Mouse (Mus musculus) embryo, embryonic 9.5 days (tissue): Measurements from ENCODE around the gene Bsg.

Source experiments
- DNase-seq: peaks from one replicate; pipeline ENCODE4 v3.0.0-alpha.2; 2017; ENCODE audit errors: extremely low spot score

Gene Bsg

DNA sequence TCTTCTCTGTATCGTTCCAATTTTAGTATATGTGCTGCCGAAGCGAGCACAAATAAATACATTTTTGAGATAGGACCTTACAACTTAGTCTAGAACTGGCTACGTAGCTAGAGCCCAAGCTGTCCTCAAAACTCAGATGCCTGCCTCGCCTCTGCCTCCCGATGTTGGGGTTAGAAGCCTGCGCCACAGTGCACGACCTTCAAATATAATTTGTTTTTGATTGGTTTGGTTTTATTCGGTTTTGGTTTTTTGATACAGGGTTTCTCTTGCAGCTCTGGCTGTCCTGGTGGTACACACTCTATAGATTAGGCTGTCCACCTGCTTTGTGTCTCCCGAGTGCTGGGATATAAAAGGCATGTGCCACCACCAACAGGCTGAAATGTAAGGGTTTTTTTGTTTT, 750 bp upstream of the Bsg start:
- DNase-seq: no peak

DNA sequence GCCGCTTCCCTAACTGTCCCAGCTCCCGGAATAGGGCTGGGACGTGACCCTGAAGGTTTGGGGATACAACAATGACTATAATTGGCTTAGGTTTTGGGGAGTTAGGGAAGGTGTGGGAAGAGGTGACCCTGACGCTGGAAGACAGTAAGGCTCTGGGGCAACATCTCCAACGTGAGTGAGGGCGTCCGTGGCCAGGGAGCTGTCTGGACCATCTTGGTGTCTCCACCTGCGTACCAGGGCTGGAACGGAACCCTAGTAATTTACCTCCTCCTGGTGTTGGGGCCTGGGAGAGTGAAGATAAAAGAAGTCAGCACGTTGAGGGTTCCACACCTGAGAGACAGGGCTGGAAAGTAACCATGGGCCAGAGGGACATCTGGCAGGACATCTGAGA, 674 bp downstream of the Bsg start:
- no peak for DNase-seq

DNA sequence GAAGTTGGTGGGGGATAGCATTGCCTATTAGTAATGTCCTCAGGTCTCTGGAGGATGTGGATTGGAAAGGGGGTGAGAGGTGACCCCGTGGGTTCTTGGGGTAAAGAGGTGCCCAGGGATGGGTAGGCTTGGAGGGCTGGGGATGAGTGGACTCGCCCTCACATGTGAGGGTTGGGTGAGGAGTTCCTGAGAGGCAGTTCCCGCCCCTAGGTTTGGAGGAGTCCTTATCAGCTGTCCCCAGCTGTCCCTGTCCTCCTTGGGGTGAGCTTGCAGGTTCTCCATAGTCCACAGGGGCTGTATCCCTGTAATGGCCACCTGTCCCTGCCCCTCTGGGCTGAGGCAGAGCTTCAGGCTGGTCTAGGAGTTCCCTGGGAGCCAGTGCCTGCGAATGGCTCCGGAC, 1.7 kb downstream of the Bsg start:
- DNase-seq: no peak

DNA sequence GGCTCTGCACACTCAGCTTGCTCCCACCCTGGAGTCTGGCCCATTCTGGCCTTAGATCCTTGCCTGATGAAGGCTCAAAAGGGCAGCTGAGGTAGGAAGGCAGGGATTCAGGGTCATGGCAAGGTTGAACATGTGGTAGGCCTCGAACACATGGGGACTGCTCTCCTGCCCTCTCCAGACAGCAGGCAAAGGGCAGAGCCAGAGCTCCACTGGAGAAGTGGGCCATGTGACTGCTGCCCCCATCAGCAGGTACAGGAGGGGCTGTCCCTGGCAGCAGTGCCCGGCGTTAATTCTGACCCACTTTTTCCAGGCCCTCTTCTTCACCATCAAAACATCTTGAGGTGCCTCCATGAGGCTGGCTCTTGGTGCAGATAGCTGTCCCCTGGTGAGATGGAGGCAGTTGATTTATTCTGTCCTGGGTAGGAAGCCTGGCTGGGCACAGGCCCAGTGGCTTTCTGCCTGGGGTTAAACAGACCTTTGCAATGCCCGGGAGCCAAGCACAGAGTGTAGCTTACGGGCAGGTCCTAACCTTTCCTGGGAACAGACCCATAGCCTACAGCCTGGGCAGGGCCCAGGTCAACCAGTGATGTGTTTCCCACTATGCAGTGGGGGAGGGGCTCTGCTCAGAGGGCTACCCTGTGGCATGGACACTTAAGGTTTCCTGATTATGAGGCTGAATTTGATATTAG, 2.3 kb downstream of the Bsg start:
- DNase-seq: no peak

DNA sequence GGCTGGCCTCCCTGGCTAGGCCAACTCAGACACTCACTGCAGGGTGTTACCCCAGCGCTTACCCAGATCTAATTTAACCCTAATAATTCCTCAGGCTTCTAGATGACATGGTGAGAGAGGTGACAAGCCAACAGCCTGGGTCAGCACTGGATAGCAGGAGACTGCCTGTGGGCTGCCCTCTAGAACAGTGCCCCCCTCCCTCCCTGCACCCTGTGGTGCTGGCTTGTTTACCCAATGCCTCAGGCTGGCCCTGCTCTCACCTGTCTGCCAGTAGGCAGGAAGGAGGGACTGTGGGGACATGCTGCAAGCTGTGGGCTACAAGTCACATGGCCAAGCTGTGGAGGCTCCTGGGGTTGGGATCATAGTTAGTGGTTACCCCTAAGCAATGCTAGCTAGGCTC, 2.9 kb downstream of the Bsg start:
- no peak for DNase-seq

DNA sequence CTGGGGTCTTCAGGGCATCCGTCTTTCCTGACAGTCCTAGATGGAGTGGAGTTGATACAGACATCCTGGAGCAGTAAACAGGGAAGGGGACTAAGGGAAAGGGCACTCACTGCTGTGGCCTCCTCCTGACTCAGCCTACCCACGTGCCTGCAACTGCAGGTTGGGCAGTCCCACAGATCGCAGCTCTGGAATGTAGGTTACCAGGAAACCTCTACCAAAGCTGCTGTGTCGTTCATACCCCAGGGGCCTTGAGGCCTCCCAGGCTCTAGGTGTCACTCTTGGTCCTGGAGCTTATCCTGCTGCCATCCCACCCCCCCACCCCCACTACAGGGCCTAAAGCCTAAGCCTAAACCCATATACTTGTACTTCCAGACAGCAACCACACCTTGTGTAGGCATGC, 3.5 kb downstream of the Bsg start:
- no peak for DNase-seq

DNA sequence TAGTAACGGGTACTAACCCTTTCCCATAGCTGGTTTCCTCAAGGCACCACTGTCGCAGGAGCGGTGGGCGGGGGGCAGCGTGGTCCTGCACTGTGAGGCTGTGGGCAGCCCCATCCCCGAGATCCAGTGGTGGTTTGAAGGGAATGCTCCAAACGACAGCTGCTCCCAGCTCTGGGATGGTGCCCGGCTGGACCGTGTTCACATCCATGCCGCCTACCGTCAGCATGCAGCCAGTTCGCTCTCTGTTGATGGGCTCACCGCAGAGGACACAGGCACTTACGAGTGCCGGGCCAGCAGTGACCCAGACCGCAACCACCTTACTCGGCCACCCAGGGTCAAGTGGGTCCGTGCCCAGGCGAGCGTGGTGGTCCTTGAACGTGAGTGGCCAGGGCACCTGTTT, 4.4 kb downstream of the Bsg start:
- no peak for DNase-seq

DNA sequence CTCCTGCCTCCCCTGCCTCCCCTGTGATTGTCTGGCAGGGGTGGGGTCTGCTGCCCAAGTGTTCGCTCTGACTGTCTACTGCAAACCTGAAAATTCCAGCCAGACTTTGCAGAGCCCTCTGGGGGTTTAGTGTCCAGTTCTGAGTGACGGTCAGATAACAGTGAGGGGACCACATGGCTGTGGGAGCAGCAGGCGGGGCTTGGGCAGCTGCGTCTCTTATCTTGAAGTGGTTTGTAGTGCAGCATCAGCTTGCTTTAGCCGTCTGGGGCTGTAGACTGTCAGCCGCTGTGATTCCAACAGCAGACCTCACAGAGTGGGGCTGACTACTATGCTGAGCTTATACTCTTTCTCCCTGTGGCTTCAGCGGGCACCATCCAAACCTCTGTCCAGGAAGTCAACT, 5.0 kb downstream of the Bsg start:
- DNase-seq: no peak

DNA sequence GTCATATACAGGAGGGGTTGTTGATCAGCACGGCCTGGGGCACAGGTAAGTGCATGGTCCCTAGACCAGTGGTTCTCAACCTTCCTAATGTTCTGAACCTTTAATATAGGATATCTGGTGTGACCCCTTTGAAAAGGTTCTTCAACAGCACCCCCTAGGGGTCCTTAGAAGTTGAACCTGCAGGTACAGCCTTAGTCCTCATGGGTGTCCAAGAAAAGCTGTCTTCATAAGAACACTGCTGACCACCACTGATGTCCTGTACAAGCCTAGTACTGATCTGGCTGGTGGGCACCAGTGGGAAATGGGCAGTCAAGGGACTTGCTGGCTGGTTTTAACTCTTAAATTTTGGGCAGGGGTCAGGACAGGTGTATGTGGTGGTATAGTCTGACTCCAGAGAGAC, 7.7 kb downstream of the Bsg start:
- DNase-seq: no peak

DNA sequence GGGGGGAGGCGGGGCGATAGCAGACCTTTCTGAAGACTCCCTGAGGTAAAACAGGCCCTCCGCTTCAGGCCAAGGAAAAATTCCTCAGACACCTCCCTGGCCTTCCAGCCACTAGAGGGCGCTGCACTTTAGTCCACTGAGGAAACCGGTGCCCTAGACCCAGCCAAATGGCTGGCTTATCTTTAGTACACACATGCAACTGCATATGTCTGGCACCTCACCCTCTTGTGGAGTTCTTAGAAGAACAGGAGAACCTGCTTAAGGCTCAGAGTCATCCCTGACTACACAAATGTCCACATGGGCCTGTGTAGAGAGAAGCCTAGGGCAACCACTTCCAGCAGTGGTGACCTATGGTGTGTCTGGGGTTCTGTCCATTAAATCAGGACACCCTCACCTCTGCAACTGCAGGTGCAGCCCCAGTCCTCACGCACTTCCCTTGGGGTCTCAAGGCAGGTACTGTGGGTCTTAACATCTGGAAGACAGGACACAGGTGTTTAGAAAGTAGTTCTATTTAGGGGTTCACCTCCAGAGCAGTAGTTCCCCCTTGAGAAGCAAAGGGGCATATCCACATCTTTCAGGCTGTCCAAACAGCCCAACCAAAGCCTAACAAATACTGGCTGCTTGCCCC, 8.3 kb downstream of the Bsg start:
- peak; percentile 80 for DNase-seq

DNA sequence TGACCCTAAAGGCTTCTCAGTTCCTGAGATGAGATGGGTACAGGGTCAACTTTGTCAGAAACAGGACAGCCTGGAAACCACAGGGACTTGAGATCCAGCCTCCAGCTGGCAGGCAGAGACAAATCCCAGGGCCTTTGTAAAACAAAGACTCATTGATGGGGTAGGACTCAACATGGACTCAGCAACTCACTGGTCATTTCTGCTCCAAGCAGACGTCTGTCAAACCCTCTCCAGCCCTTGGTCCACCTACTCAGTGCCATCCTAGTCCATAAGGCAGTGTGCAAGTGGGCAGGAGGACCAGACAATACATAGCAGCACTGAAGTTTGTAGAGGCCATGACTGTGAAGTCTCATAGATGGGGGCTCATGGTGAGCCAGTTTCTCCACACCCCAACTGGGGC, 8.9 kb downstream of the Bsg start:
- no peak for DNase-seq

DNA sequence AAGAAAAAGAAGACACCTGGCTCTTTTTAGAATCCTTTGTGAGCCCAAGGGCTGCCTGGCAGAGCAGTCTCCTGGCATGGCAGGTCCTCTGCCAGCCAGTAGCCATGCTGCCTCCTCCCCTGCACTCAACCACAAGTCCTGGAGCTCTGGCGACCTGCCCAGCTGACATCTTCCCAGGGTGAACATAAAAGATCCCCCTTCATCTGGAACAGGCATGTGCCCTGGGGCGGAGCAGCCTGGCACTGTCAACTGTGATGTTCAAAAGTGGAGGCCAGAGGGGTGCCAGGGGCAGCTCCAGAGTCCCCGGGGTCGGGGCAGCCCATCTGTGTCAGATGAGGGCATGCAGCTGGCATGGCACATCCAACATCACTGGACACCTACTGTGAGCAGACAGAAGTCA, 10.7 kb downstream of the Bsg start:
- no peak for DNase-seq

DNA sequence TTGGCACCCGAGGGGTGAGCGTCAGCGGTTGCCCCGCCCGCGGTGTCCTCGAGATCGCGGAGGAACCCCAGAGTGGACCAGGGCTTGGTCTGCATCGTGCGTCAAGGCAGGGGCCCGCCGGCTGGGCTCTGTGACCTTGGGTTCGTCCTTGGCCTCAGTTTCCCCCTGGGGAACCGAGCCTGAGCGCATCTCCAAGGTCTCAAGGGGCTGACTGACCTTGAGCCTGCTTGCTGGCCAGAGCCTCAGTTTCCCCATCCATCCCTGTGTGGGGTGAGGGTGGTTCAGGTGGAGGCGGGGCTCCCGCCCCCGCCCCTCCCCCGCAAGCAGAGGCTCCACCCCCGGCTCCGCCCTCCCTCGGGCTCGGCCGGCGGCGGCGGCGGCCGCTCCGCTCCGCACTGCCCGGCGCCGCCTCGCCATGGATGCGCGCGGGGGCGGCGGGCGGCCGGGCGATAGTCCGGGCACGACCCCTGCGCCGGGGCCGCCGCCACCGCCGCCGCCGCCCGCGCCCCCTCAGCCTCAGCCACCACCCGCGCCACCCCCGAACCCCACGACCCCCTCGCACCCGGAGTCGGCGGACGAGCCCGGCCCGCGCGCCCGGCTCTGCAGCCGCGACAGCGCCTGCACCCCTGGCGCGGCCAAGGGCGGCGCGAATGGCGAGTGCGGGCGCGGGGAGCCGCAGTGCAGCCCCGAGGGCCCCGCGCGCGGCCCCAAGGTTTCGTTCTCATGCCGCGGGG, 12.1 kb downstream of the Bsg start, which contains the start of gene Hcn2:
Gene Hcn2, plus strand, starts transcription at position 381 of the 734 bp plus-strand sequence.
- no peak for DNase-seq

DNA sequence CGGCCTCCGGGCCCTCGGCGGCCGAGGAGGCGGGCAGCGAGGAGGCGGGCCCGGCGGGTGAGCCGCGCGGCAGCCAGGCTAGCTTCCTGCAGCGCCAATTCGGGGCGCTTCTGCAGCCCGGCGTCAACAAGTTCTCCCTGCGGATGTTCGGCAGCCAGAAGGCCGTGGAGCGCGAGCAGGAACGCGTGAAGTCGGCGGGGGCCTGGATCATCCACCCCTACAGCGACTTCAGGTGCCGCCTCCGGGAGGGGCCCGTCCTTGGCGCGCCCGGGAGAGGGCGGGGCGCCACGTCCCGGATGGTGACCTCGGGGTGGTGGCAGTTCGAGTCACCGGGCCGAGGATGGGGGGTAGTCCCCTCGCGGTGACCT, 12.7 kb downstream of the Bsg start:
- no peak for DNase-seq

DNA sequence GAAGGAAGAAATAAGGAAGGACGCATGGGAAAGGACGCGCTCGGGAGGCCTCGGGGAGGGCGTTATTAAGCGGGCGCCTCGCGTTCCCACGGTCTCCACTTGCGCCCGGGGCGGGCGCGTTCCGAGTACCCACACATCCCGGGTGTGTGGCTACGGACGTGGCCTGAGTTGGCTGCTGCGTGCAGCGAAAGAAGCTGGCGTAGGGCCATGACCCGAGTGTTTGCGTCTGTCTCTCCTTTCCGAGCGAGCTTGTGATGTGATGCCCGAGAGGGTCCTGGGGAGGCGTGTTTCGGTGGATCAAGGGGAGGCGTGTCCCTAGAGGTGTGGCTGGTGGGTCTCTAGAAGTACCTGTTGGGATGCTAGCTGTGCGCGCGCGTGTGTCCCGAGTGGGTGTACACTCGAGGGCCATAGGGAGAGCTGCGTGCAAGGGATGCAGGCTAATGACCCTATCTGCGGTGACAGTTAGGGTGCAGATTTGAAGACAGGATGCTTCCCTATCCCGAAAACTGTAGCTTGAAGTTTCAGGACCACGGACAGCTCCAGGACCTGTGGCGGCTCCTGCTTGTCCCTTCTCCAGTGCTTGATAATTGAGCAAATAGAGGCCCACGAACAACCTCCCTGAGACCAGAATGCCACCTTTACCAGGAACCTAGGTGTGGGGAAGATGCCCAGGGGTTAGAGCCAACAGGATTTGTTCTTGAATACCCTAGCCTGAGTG, 13.5 kb downstream of the Bsg start:
- DNase-seq: peak; percentile 80

DNA sequence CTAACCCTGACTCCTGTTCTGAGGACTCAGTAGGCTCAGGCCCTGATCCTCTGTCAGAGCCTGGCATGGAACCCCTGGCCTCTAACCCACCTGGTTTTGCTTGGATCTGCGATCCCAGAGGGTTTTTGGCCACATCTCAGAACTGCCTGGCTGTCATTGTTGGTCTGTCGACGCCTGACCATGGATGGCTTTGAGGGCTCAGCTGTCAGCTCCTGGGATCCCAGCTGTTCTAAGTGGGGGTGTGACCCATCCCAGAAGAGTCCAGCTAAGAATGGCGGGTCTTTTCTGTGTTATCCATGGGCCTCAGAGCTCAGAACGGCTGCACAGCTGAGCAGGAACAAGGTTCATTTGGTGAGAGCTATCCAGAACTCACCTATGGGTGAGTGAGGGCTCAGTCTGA, 16.8 kb downstream of the Bsg start:
- no peak for DNase-seq

DNA sequence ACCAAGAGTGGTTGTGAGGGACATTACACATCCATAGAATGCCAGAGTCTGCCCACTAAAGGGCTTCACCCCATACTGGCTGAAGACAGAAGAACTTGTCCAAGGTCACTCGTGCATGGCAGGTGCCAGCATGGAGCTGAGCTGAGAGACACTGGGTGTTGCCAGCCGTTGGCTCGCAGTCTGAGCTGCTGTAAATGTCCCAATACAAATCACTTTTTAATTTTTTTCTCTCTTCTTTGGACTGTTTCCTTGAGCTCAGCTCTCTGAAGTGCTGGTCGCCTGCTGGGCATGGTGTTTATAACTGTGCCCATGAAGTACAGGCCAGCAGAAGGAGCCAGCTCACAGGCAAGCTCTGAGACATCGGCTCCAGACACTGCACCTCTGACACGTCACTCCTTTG, 18.8 kb downstream of the Bsg start:
- no peak for DNase-seq

DNA sequence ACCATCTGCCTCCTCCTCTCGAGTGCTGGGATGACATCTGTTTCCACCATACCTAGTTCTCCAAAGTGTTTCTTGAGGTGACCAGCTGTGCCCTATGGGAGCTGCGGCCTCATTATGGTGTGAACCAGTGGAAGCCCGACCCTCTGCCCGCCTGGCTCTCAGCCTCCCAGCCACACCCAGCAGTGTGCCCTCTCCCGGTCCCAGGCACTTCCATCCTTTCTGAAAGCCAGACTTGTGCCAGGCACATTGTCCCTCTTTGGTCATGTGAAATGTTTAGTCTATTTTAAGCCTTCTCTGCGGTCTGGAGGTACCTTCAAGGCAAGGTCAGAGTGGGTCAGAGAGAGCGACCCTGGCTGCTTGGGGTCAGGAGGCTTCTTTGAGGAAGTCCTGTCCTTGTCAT, 19.4 kb downstream of the Bsg start:
- no peak for DNase-seq

DNA sequence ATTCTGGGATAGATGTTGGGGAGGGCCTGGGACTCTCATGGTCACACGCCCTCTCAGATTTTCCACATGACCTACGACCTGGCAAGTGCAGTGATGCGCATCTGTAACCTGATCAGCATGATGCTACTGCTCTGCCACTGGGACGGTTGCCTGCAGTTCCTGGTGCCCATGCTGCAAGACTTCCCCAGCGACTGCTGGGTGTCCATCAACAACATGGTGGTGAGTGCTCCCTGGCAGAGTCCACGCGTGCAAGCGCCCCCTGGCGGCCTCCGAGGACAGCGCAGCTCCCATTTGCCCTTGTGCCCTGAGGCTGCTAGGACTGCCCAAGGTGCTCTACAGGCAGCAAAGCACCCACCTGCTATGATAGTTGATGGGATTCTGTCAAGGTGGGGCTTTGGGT, 21.8 kb downstream of the Bsg start:
- peak; percentile 41 for DNase-seq

DNA sequence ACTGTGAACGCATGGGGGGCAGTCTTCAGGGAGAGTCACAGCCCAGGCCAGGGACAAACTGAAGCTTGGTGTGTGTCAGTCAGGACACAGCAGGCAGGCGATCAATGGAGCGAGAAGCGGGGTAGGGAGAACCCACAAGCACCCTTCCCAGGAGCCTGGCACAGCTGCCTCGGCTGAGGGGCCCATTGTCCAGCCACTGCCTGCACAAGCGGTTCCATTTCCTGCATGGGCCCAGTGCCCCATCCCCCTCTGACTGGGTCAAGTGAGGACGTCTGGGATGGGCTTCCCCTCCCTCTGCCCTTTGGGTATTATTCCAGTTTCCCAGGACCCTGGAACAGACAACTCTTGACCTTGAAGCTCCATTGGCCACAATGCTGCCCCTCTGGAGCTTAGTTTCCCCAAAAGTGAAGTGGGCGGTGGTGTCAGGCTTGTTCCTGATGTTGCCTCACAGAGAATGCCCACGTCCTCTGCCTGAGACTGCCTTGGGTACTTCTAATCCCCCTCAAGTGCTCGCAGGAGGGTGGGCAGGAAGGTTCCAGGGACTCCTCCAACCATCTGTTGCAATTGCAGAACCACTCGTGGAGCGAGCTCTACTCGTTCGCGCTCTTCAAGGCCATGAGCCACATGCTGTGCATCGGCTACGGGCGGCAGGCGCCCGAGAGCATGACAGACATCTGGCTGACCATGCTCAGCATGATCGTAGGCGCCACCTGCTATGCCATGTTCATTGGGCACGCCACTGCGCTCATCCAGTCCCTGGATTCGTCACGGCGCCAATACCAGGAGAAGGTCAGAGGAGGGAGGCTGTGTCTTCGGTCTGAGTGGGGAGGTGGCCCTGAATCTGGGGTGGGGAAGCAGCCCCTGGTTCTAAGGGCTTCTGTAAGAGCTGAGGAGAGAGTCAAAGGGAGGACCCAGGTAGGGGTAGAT, 24.3 kb downstream of the Bsg start:
- no peak for DNase-seq

DNA sequence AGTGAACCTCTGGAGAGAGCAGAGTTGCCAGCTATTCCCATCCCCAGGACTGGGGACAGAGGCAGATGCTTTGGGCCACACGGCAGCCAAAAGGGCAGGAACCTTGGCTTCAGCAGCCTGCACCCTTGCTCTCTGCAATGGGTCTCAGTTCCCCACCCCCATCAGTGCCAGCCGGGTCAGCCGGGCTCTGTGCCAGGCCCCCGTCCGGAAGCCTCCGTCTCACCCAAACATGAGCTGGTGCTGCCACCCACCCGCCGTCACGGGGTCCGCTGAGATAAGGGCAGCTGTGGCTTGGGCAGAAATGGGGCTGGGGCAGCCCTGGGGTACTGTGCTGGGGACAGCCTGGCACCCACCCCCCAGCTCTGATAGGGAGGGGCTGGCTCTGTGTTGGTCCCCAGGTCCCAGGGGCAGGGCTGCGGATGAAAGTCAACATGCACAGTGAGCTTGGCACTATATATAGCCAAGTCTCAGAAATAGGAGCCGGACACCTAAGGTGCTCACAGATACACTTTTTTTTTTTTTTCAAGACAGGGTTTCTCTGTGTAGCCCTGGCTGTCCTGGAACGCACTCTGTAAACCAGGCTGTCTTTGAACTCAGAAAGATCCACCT, 25.2 kb downstream of the Bsg start:
- DNase-seq: no peak
